Mouse (Mus musculus): ENCODE data around the gene Cacna1d.

Cacna1d gene

DNA sequence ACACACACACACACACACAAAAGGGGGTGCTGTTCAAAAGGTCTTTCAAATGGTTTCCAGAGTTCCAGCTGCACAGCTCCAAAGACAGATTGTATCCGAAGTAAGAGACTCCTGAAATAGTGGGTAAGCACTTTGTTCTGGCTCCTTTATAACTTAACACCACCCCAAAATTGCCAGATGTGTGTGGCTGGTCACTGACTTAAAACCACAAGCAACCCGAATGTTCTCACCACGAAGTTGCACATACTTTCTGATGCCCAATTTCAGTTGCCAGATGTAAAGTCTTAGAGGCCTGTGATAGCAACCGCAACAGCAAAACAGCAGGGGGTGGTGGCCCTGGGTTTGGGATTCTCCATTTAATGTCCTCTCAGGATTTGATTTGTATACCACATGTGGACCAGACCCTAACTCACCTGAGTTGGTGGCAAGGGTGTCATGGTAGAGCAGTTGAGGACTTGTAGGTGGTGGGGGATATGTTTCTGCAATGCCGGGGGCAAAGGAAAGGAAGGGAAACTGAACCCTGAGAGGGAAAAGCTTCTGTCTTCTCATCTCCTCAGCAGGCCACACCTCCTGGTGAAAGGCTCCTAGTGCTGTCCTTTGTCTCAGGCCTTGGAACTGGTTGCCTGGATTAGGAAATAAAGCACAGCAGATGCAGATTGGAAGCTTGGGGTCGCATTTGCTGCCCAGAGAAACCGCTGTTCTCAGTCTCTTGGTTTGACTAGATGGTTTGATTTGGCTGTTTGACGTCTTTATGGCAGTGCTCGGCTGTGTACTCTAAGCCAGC, 471.3 kb downstream of the Cacna1d start:
- DNase-seq (ENCODE audit: low read depth, low spot score) = no peak

DNA sequence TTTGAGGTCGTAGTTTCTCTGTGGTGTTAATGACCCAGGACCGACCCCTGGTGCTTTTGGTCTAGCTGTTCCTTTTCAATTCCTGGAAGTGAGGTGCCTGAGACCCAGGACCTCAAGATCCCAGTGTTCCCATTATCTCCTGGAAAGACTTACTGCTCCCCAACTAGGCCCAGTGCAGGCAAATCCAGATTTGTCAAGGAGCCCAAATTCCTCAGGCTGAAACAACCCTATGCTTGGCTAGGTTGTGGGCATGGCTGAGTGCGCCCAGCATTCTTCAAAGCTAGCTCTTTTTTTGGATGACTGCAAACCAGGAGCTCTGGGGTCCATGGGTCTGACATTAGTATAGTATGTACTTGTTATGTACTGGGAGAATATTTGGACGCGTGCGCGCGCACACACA, 471.9 kb downstream of the Cacna1d start:
- DNase-seq (ENCODE audit: low read depth, low spot score) = no peak

DNA sequence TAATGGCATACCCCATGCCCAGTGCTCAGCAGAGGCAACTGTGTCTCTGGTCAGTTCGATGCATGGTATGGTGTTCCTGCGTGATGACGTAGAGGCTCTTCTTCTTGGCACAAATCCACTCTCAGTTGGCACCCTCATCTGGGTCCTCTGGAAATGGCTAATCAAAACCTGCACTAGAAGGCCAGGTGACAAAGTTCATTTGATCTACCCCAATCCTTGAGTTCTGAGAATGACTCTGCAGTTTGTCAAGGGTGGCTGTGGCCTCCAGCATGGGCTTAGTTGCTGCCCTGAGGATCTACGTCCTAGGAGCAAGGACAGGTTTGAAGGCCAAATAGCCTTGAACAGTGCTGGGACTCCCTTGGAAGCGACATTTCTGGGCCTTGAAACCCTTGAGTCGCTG, 472.4 kb downstream of the Cacna1d start:
- no peak for DNase-seq (ENCODE audit: low read depth, low spot score)

DNA sequence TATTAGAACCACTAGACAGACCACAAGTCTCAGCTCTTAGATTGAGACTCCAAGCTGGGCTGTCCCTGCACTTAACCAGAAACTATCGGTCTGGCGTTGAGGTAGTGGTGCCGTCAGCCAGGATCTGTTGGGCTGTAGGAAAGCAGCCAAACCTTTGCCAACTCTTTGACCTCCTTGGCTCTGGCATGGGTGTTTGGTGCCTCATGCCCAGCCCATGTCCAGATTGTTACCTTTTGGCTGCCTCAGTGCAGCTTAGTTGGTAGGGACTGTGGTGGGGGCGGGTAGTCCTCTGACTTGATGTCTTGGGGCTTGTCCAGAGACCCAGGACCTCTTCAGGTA, 472.8 kb downstream of the Cacna1d start:
- DNase-seq (ENCODE audit: low read depth, low spot score) = no peak

DNA sequence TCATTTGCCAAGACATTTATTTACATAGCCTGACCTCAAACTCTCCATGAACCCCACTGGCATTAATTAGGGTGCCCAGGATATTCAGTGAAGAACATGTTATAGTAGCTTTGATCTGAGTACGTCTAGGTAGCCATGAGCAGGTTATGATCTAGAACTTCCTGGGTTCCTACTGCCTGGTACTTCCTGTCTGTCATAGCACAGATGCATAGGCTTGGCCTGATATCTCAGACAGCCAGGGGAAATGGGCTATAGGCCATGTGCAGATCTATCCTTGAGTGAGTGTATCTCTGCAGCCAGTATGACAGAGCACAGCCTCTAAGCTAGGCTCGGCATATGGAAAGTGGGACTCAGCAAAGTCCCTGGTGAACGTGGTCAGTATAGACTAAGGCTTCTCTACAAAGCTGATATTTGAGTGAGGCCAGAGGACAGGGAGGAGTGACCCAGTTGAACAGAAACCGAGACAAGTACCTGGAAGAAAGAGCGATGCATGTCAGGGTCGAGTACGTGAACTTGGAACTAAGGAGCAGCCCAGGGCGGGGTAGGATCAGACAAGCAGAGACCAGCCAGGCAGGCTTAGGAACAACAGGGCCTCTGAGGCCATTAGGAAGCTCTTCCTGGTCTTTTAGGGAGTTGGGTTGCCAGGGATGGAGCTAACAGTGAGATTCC, 473.3 kb downstream of the Cacna1d start:
- DNase-seq (ENCODE audit: low read depth, low spot score) = no peak

DNA sequence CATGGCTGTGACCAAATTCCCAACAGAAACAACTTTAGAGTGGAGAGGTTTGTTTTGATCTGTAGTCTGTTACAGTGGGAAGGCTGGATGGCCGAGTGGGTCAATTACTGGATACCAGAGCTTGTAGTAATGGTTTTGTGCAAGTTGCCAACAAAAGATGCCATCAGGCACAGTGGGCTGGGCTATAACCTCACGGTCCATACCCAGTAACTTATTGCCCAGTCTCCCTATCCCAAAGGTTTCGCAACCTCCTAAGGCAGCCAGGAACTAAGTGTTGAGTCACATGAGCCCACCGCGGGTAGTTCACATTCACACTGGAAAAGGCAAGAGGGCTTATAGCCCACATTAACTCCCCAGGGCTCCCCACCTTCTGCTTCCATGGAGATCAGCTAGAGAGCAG, 474.6 kb downstream of the Cacna1d start:
- DNase-seq (ENCODE audit: low read depth, low spot score) = no peak

DNA sequence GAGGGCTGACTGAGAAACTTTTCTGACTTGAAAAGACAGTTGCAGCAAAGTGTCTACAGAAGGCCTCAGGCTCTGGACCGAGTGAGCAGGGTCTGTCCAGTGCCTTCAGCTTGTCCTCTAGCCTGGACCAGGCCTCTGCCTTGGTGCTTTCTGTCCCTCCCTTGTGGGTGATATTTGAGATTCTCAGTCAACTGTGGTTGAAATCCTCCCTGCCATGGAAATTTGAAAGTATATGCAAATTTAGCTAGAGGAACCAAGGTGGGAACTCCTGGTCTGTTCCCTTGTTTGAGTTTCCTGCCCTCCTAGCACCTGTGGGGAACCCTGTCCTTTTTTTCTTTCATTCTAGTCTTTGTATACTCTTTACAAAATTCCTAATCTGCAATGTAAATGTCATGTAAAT, 476.2 kb downstream of the Cacna1d start:
- DNase-seq (ENCODE audit: low read depth, low spot score) = no peak

DNA sequence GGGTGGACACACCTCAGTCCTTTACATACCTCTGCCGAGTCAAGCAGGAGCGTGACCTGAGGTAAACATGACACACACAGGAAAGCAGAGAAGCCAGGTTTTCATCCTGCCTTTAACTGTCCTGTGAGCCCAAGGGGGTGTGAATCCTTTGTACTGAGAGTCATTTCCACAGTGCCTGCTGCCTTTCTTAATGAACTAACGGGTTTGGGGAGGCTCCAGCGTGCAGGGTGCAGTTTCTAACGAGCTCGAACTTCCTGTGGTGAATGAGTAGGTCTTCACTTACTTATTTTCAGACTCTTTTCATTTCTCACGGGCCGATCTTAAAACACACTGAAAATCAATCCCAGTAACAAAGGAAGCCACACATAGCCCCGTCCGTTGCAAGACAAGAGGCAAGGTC, 476.8 kb downstream of the Cacna1d start:
- DNase-seq (ENCODE audit: low read depth, low spot score) = no peak

DNA sequence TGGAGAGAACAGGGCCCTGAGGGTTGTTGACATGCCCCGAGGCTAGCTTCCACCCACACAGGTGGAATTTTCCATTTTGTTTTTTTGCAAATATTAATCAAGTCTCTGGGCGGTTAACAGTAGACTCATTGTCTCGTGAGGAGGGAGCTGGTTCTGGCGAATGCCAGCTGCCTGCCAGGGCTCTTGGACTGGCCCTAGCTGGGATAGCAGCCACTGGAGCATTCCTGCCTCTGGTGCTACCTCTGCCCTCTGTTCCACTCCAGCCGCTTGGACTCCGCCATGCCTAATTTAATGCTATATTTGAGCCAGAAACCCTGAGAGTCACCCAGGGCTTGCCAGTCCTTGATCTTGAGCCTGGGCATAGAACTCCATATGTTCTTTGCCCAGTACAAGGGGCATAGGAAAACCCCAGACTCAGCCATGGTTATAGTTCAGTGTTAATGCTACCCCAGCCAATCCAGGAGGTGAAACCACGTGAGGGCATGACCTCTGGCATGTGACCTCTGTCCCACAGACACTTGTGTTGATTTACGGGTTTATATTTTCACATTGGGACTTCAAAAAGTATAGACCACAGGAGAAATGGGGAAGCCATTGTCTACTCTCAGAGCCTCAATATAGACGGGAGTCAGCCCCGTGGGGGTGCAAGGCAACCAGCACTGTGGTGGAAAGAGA, 479.2 kb downstream of the Cacna1d start:
- no peak for DNase-seq (ENCODE audit: low read depth, low spot score)

DNA sequence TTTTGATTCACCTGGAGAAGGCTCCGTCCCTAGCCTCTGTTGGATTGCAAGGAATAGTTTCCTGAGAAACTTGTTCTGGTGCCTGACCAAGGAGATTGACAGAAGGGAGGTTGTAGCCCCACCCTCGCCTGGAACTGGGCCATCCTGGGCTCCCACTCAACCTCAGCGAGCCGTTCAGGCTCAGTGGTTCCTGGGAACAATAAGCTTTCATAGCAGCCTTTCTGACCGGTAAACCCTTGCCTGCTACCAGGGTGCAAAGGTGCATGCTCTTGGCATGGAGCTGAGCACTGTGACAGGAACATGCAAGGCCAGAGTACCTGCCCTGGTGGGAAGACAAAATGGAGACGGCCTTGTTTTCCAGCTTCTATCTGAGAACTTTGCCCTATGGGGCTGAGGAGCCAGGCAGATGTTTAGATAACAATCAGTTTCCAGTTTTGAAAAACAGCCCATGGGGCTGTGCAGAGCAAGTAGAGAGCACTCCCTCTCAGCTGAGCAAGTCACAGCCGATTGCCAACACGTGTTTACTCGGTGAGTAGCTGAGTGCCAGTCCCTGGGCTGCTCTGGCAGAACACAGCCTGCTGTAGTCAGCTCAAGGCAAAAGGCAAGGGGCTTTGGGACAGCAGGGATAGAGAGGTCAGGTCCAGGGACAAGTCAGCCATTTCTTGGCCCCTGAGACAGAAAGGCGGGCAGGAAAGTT, 481.2 kb downstream of the Cacna1d start:
- DNase-seq (ENCODE audit: low read depth, low spot score) = no peak

DNA sequence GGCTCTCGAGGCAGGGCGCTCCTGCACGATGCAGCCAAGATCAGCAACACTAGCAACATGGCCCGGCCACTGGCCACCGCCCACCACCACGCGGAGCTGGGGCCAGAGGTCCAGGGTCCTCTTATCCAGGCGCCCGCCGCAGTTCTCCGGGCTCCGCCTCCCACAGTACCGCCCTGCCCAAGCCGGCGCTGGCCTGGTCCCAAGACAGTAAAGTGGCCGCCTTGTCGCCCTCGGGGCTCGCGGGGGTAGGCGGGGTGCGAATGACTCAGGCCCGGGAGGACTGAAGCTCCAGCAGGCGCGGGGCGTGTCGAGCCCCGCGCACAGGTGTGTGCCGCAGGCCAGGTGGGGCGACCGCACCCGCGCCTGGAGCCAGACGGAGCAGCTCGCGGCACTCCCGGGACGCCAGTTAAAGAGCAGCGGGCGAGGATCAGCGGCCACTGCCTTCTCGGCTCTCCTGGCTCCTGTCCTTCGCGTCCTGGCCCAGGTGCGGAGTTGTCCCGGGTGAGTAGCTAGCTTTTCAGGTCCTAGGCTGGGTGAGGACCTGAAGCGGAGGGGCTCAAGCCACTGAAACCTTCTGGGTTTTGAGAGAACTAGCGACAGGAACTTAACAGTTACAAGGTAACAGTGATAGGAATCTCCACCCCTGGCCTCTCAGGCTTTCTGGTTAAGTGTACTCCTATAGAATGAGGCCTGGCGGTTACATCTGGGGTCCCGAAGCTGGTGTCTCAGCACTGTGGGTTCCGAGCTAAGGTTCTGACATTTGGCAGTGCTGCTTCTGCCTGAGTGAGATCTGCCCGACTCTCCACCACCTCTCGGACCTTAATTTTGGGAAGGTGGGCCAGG, 482.3 kb downstream of the Cacna1d start, which contains the start of the genes Il17rb and Chdh:
Gene Il17rb (minus strand): TSS at position 164 of the 843 bp plus-strand sequence.
Gene Chdh (plus strand): TSS at position 291 of the 843 bp plus-strand sequence.
- DNase-seq (ENCODE audit: low read depth, low spot score) = peak; percentile 13

DNA sequence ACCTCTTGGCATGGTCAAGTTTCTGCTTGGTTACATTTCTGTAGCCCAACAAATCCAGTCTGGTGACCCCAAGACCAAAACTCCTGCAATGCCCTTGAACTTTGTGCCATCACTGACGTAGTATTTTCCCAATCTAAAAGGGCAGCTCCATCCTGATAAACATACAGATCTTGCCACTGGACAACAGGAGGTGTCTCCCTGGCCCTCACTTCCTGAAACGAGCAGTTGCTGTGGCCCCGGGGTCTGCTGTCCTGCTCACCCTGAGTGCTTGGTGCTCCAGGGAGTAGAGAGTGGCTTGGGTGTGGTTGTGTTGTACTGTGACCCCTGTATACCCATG, 491.8 kb downstream of the Cacna1d start:
- DNase-seq (ENCODE audit: low read depth, low spot score) = no peak

DNA sequence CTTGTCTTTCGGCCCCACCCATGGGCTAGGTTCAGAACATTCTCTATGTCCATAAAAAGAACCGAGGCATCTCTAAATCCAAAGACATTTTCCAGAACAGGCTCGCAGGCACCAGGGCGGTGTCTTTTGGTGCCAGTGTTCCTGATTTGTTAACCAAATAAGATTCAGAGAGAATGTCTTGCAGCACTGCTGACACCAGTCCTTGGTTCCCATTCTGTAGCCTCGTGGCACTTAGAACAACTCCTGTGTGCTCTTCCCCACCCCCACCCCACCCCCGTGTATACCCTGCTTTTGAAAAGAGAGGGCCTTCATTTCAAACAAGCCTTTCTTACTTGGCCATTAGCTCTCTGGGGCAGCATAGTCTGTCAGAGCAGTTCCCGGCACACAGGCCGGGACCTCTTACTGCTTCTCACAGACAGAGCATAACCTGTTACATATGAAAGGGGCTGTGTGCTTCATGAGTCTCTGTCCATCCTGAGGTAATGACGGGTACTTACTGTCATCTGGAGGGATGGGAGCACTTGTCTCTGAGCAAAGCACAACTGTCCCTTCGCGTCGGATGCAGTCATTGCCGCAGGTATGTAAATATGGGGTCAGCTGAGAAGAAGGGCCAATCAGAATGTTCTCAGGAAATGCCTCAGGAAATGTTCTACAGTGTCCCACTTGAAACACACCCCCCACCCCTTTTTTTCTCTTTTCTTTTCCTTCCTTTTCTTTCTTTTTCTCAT, 492.3 kb downstream of the Cacna1d start:
- no peak for DNase-seq (ENCODE audit: low read depth, low spot score)

DNA sequence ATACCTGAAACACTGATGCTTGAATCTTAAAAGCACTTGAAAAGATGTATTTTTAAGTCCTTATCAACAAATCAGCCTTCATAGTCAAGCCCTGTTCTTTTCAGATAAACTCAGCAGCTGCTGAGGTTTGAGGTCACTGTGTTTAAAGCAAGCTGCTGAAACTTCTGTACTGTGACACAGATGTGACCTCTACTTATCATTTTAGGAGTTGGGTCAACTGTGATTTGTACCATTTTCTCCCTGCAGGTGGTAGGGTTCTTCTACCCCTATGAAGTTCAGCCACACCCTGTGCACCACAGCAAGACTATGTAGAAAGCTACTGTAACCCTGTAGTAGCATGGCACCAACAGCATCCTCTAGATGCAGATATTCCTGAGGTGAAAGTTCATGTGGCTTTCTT, 493.9 kb downstream of the Cacna1d start:
- DNase-seq (ENCODE audit: low read depth, low spot score) = no peak

DNA sequence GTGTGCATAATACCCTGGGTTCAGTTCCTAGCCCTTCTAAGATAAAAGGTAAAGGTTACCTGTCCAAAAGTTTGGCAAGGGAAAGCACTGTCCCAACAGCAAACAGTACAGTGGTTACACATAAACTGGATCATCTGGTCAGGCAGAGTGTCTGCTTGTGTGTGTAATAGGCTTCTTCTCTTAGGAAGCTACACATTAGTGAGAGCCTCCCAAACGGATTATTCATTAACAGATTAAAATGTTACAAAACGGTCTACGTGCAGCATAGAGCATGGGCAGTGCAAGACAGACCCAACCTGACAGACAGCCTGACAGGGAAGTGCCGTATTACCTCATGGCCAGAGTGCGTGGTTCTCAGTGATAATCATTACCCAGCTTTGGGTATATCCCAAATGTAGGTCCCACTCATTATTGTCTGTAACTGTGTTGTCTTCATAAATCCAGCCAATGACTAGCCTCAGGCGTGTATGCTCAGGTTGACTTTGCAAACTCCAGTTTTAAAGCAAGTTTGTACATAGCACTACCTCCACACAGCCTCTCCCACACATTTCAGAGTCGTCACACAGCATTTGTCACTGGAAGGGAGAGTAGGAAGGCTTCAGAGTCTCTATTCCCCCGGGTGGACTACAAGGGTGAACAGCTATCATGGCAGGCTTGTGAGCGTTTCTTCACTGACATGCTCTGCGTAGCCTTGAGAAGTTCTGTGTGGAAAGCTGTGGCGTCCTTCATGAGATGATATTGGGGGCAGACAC, 495.1 kb downstream of the Cacna1d start:
- no peak for DNase-seq (ENCODE audit: low read depth, low spot score)

DNA sequence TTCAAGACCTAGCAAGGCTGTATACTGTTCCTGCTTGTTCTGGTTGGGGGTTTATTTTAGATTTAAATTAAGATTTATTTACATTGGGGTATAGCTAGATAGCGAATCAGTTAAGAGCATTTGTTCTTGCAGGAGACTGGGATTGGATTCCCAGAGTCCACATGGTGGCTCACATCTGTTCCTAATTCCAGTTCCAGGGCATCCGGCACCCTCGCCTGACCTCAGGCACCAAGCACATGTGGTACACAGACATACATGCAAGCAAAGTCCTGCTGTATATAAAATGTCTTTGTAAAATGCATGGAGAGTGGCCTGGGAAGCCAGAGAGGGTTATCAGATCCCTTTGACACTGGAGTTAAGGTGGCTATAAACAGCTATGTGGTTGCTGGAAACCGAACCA, 496.3 kb downstream of the Cacna1d start:
- DNase-seq (ENCODE audit: low read depth, low spot score) = no peak
